Mouse (Mus musculus): ENCODE data around the gene Olfr539. TPM values are rescaled to one million over a fixed set of nuclear protein-coding genes. Genes with fewer than 3 reads are reported as not detected.
"Not testable (repeated sequence)": the region's sequence is repeated elsewhere in the genome, so short reads cannot be mapped to it uniquely, and the experiment has no call there.

The Olfr539 gene
- total RNA-seq (2021), result not detected
- long read RNA-seq, experiment 1, result 0 reads
- long read RNA-seq, experiment 2, result 0 reads

GRCm38 (mm10) chr7:140659630-140660029, at the start of gene Olfr539:
TSS of gene Olfr539 (plus strand) at chr7:140659930.
- DNase-seq (ENCODE audit: low spot score in 2 of 2), result no peak

DNA sequence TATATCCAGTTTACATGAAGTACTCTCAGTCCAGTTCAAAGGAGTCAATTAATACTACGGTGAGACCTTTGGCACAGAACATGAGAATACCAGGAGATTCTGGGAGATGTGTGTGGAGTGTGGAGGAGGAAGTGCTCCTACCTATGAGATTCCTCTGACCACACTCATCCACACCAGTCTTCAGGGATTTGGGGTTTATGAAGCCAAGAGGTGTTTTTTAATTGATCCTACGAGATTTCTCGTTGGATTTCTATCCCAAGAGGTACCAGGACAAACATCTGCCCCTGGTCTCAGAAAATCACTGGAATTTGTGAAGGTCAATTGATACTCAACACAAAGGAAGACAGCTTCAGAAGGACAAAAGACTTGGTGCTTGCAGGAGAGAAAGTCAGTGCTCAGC, 31.1 kb upstream of the Olfr539 start, which contains the start of gene Olfr61:
TSS of gene Olfr61 (plus strand) at position 301 of the 400 bp plus-strand sequence.
- not testable (repeated sequence) for DNase-seq (ENCODE audit: low spot score in 2 of 2)

GRCm38 (mm10) chr7:140630559-140630958, 29.2 kb upstream of the Olfr539 start:
- DNase-seq (ENCODE audit: low spot score in 2 of 2), result no peak

DNA sequence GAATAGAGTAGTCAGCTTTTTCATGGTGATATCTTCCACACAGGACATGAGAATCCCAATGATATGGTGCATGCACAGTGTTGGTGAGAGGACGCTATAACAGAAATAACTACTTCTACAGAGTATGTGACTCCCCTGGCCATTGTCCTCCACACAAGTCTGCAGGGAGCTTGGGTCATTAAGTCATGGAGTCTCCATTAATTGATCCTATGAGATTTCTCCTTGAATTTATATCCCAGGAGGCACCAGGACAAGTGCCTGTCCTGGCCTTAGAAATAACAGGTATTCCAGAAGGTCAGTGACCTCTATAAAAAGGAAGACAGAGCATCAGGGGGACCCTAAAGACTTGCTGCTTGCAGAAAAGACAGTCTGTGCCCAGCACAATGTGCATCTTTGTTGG, 13.6 kb upstream of the Olfr539 start, which contains the start of gene Olfr53:
TSS of gene Olfr53 (plus strand) at position 301 of the 400 bp plus-strand sequence.
- no peak for DNase-seq (ENCODE audit: low spot score in 2 of 2)

DNA sequence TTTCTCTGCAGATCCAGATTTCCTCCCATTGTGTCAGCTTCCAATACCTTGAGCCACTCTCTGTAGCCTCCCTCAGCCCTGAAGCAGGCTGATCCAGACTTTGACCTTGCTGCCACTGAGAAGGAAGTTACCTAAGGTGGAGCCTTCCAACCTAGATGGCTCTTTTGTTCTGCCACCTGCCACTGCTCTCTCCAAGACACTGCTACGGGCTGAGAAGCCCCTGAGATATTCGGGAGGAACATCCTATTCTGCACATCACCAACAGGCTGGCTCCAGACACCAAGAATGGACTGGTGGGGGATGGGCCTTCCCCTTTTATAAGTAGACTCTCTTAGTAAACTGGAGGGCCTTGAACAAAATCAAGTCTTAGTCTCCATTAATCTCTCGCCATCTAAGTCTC, 11.0 kb downstream of the Olfr539 start:
- not testable (repeated sequence) for DNase-seq (ENCODE audit: low spot score in 2 of 2)

- no peak for DNase-seq (ENCODE audit: low spot score in 2 of 2)
Measured at GRCm38 (mm10) chr7:140675863-140676262, 16.1 kb downstream of the Olfr539 start.

DNA sequence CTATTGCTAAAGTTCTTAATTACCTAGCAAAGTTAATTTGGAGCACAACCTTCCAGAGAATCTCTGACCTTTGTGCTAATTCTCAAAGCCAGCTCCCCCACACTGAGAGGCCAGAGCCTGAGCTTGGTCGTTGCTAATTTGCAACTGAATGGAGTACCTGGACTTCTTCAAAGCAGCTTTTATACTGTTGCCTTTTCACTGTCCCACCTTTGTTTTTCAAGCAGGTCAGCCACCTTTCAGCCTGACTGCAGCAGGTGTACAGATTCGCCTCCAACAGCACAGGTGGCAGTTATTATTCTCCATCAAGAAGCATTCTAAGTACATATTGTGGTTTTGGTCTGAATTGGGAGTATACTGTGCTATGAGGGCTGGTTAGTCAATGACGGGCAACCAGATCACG, 19.9 kb downstream of the Olfr539 start:
- not testable (repeated sequence) for DNase-seq (ENCODE audit: low spot score in 2 of 2)

GRCm38 (mm10) chr7:140681651-140682050, 21.9 kb downstream of the Olfr539 start, which contains the start of gene Olfr45:
TSS of gene Olfr45 (plus strand) at chr7:140681951.
- no peak for DNase-seq (ENCODE audit: low spot score in 2 of 2)

GRCm38 (mm10) chr7:140696967-140697366, 37.2 kb downstream of the Olfr539 start, which contains the start of gene Olfr541:
TSS of gene Olfr541 (plus strand) at chr7:140697267.
- DNase-seq (ENCODE audit: low spot score in 2 of 2), result no peak

DNA sequence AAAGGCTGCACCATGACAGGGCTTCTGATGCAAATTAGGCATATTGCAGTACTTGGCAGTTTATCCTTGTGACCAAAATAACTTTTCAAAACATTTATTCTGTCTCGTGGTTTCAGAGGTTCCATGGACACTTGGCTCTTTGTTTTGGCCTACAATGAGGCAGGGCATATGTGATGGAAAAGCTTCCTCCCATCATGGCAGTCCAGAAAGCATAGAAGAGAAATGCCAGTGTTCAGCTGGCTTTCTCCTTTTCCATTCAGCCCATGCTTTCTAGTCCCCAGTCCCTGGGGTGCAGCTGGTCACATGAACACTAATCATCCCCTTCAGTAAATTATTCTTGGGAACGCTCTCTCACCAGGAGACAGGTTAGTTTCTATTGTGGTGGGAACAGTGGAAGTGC, 46.6 kb downstream of the Olfr539 start:
- no peak for DNase-seq (ENCODE audit: low spot score in 2 of 2)

DNA sequence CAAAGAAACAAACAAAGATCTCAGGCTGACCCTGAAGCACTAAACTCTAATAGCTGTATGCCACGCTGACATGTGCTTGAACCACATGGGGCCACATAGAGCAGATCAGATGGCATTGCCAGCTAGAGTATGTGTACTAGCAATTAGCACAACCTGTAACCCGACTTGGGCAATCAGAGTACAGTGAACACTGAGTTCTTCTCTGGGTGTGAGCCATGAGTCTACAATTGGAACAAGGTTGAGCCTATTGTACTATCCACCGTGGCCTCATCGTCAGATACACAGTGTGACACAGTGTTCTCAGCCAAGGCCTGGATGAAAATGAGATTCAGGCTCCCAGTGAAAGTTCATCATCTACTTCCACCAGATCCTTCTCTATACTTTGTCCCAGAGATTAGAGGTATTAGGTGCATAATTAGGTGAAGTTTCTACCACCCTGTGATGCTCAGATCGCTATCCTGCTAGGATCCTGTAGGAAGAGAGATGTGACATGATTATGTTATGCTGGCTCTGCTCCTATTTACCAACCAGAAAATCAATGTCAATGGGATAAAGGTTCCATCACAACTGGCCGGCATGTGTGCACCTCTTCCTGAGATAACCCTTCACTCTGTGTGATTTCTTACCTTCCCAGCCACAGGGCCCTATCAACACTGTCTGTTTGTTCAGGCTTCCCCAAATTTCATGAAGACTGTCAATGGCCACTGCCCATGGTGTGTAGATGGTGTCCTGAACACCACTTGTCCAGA, 48.0 kb downstream of the Olfr539 start:
- no peak for DNase-seq (ENCODE audit: low spot score in 2 of 2)

GRCm38 (mm10) chr7:140717155-140718055, 57.7 kb downstream of the Olfr539 start:
- DNase-seq (ENCODE audit: low spot score in 2 of 2), result no peak

DNA sequence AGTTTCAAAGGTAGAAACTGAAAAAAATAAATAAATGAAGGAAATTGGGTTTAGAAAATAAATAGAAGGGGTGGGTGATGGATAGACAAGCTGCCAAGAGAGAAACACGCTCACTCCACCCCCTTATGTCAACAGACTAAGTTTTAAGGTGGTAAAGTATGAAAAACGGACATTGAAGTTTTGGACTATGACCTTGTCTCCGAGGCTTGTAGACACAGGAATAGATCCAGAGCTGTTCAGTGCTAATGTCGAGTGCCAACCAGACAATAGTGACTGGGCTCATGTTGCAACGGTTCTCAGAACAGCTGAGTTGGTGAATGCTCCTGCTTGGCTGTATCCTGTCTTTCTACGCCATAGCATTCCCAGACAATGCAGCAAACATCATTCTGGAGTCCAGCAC, 61.4 kb downstream of the Olfr539 start:
- DNase-seq (ENCODE audit: low spot score in 2 of 2), result no peak

DNA sequence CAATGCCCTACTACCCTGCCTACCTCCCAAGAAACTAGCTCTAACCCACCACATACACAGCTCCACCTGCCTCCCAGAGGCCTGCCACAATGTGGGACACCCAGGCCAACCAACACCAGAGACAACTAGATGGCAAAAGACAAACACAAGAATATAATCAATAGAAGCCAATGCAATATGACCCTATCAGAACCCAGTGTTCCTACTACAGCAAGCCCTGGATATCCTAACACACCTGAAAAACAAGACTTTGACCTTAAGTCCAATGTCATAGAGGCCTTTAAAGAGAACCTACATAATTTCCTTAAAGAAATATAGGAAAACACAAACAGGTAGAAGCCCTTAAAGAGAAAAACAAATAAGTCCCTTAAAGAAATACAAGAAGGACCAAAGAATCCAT, 65.8 kb downstream of the Olfr539 start:
- no peak for DNase-seq (ENCODE audit: low spot score in 2 of 2)

Other genes with a start within 250 kb of the Olfr539 start
- gene Olfr532, start 238.3 kb upstream of the Olfr539 start, total RNA-seq (2021), result not detected
- not detected for gene Olfr533, start 196.6 kb upstream of the Olfr539 start, total RNA-seq (2021)
- gene Olfr535, start 175.7 kb upstream of the Olfr539 start, total RNA-seq (2021), result not detected
- not detected for gene Olfr536, start 152.5 kb upstream of the Olfr539 start, total RNA-seq (2021)
- gene Olfr538, start 92.0 kb upstream of the Olfr539 start, total RNA-seq (2021), result not detected
- not detected for gene Olfr46, start 58.7 kb upstream of the Olfr539 start, total RNA-seq (2021)
- gene Olfr61, start 31.0 kb upstream of the Olfr539 start, total RNA-seq (2021), result not detected
- gene Olfr53, start 13.5 kb upstream of the Olfr539 start, total RNA-seq (2021), result not detected
- not detected for gene Olfr45, start 22.0 kb downstream of the Olfr539 start, total RNA-seq (2021)
- not detected for gene Olfr541, start 37.3 kb downstream of the Olfr539 start, total RNA-seq (2021)
- gene Cyp2e1, start 103.8 kb downstream of the Olfr539 start, total RNA-seq (2021), result 100 to 1,000 TPM in 1 of 2 experiments, 1 to 10 TPM in 1; 4.1 to 138 TPM
- under 1 TPM in 1 of 2 experiments, not detected in 1; 0.42 TPM for gene Syce1, start 127.9 kb downstream of the Olfr539 start, total RNA-seq (2021)
- 1 to 10 TPM; 5.1 to 5.4 TPM for gene Zfp941, start 162.2 kb downstream of the Olfr539 start, total RNA-seq (2021)
- gene Urah, start 175.1 kb downstream of the Olfr539 start, total RNA-seq (2021), result 10 to 100 TPM in 1 of 2 experiments, under 1 TPM in 1; 0.70 to 17.0 TPM
- not detected for gene Scgb1c1, start 185.6 kb downstream of the Olfr539 start, total RNA-seq (2021)
- gene Odf3, start 187.9 kb downstream of the Olfr539 start, total RNA-seq (2021), result under 1 TPM; 0.40 to 0.76 TPM
- gene Gm45785, start 196.4 kb downstream of the Olfr539 start, total RNA-seq (2021), result 1 to 10 TPM in 1 of 2 experiments, not detected in 1; 1.2 TPM
- 10 to 100 TPM; 64.3 to 69.0 TPM for gene Ric8a, start 197.0 kb downstream of the Olfr539 start, total RNA-seq (2021)
- gene Bet1l, start 197.6 kb downstream of the Olfr539 start, total RNA-seq (2021), result 10 to 100 TPM; 40.2 to 42.9 TPM
- gene Psmd13, start 222.0 kb downstream of the Olfr539 start, total RNA-seq (2021), result 100 to 1,000 TPM; 123 to 133 TPM
- gene Sirt3, start 222.4 kb downstream of the Olfr539 start, total RNA-seq (2021), result 10 to 100 TPM; 34.7 to 41.8 TPM
- 100 to 1,000 TPM; 183 to 297 TPM for gene Cox8b, start 240.5 kb downstream of the Olfr539 start, total RNA-seq (2021)